Mouse (Mus musculus) liver, adult 2 months (tissue): ENCODE data around the gene Brd1. TPM values are rescaled to one million over a fixed set of nuclear protein-coding genes. Genes with fewer than 3 reads are reported as not detected.
"Not testable (repeated sequence)": the region's sequence is repeated elsewhere in the genome, so short reads cannot be mapped to it uniquely, and the experiment has no call there.

Experiments
- DNase-seq: peaks from one replicate; pipeline ENCODE4 v3.0.0-alpha.2; 2011; ENCODE audit warnings: low read depth, low spot score; ENCODE audit errors: extremely low read depth
- H3K27ac ChIP-seq: fragments of 200-500 bp; replicated peaks from 2 replicates; pipeline ENCODE4 v1.5.1; 2012; ENCODE audit warnings: low read depth, mild to moderate bottlenecking, control low read depth, inconsistent platforms, low read length; ENCODE audit not compliant: insufficient read depth
- H3K27me3 ChIP-seq: fragments of 200-500 bp; 2 replicates; pipeline ENCODE4 v1.6.1; 2012; ENCODE audit warnings: mild to moderate bottlenecking, moderate library complexity, low read length, inconsistent platforms; ENCODE audit not compliant: control insufficient read depth, insufficient read depth
- H3K36me3 ChIP-seq: fragments of 200-500 bp; 2 replicates; pipeline ENCODE4 v1.6.1; 2012; ENCODE audit warnings: low read length, inconsistent platforms; ENCODE audit not compliant: control insufficient read depth, insufficient read depth
- H3K4me1 ChIP-seq: fragments of 200-500 bp; 2 replicates; pipeline ENCODE4 v1.6.1; 2011; ENCODE audit warnings: low read length; ENCODE audit not compliant: control insufficient read depth, insufficient read depth
- H3K4me3 ChIP-seq: fragments of 200-500 bp; 2 replicates; pipeline ENCODE4 v1.5.1; 2011; ENCODE audit warnings: low read depth, mild to moderate bottlenecking, control low read depth, low read length, moderate library complexity; ENCODE audit not compliant: insufficient read depth
- H3K79me2 ChIP-seq: fragments of 200-500 bp; 2 replicates; pipeline ENCODE4 v1.6.1; 2012; ENCODE audit warnings: inconsistent platforms, mild to moderate bottlenecking, low read length, moderate library complexity; ENCODE audit not compliant: control insufficient read depth, insufficient read depth
- H3K9ac ChIP-seq: fragments of 200-500 bp; 2 replicates; pipeline ENCODE4 v1.6.1; 2012; ENCODE audit warnings: low read depth, mild to moderate bottlenecking, control low read depth, inconsistent platforms, low read length
- CTCF ChIP-seq: fragments of 200-500 bp; IDR thresholded peaks from 2 replicates; pipeline ENCODE4 v1.5.1; 2011; ENCODE audit warnings: low read depth, low read length, control low read depth
- POLR2A ChIP-seq: fragments of 200-500 bp; IDR thresholded peaks from 2 replicates; pipeline ENCODE4 v1.6.1; 2011; ENCODE audit warnings: low read length, control low read depth; ENCODE audit not compliant: insufficient read depth; ENCODE audit errors: extremely low read depth
- WGBS: fragments of 180-500 bp; shearing (Covaris S2); methylation state at CpG from one replicate; pipeline ENCODE4 v1.1.7; 2018; 5-methylcytosine and 5-hydroxymethylcytosine counted together
- polyA plus RNA-seq: library from polyadenylated mRNA; depleted of rRNA; stranded (reverse); fragments of >200 nt; gene quantifications from 2 replicates; pipeline ENCODE4 v1.2.3, GENCODE M21; 2012
- total RNA-seq: library from RNA; depleted of rRNA; stranded (reverse); fragments of >200 nt; gene quantifications from 2 replicates; pipeline ENCODE4 v1.2.3, GENCODE M21; 2014

Gene Brd1
- total and polyA plus RNA-seq, 2 experiments: 4.8 to 13.0 TPM

- TF ChIP-seq POLR2A (no peak), CTCF (no peak)
- no peaks in the 10 kb centered on the region for H3K27me3 ChIP-seq
- 92% methylated on average over 15 of the region's 15 CpGs for WGBS
- H3K79me2 ChIP-seq: peaks cover 23% of the 10 kb centered on the region; the same call in 1 of the 2 replicates
- H3K4me1 ChIP-seq: no peaks in the 10 kb centered on the region
- no peak for DNase-seq
- H3K4me3 ChIP-seq: no peak overlapping the region
- no peak overlapping the region for H3K9ac ChIP-seq
- peaks cover 70% of the 10 kb centered on the region for H3K36me3 ChIP-seq
- H3K27ac ChIP-seq: no peak overlapping the region
Observed at GRCm38 (mm10) chr15:88712501-88712900, 21.5 kb downstream of the Brd1 start.

- TF ChIP-seq POLR2A: no peak
- TF ChIP-seq CTCF: no peak
- H3K27ac ChIP-seq: no peak overlapping the region
Observed at GRCm38 (mm10) chr15:88709878-88710277, 24.2 kb downstream of the Brd1 start.

GRCm38 (mm10) chr15:88708657-88709511 is 25.1 kb downstream of the Brd1 start:
- Histone ChIP-seq H3K27me3 (no peaks in the 10 kb centered on the region), H3K4me3 (no peak overlapping the region), H3K36me3 (peaks cover 77% of the 10 kb centered on the region), H3K4me1 (peaks cover 2% of the 10 kb centered on the region; the same call in 1 of the 2 replicates), H3K9ac (no peak overlapping the region), H3K27ac (no peak overlapping the region), H3K79me2 (peaks cover 21% of the 10 kb centered on the region; the same call in 1 of the 2 replicates)
- DNase-seq: no peak
- 79% methylated on average over 13 of the region's 13 CpGs for WGBS
- TF ChIP-seq CTCF (no peak), POLR2A (no peak)

More at GRCm38 (mm10) chr15:88709878-88710277, 24.2 kb downstream of the Brd1 start:
- Histone ChIP-seq H3K4me3 (no peak overlapping the region), H3K9ac (no peak overlapping the region), H3K36me3 (peaks cover 77% of the 10 kb centered on the region), H3K27me3 (no peaks in the 10 kb centered on the region), H3K79me2 (peaks cover 19% of the 10 kb centered on the region; the same call in 1 of the 2 replicates), H3K4me1 (peaks cover 2% of the 10 kb centered on the region; the same call in 1 of the 2 replicates)
- DNase-seq: no peak
- 94% methylated on average over 5 of the region's 5 CpGs for WGBS

GRCm38 (mm10) chr15:88708204-88708603 is 25.8 kb downstream of the Brd1 start:
- Histone ChIP-seq H3K4me1 (peaks cover 2% of the 10 kb centered on the region; the same call in 1 of the 2 replicates), H3K79me2 (peaks cover 27% of the 10 kb centered on the region), H3K9ac (no peak overlapping the region), H3K27ac (no peak overlapping the region), H3K4me3 (no peak overlapping the region), H3K27me3 (no peaks in the 10 kb centered on the region), H3K36me3 (peaks cover 77% of the 10 kb centered on the region)
- WGBS: 98% methylated on average over 5 of the region's 5 CpGs
- DNase-seq: no peak
- TF ChIP-seq CTCF (no peak), POLR2A (no peak)

GRCm38 (mm10) chr15:88706987-88707386 is 27.0 kb downstream of the Brd1 start:
- WGBS: 66% methylated on average over 13 of the region's 13 CpGs
- not testable (repeated sequence) for DNase-seq
- H3K79me2 ChIP-seq: peaks cover 24% of the 10 kb centered on the region

GRCm38 (mm10) chr15:88706320-88706719 is 27.7 kb downstream of the Brd1 start:
- Histone ChIP-seq H3K36me3 (peaks cover 69% of the 10 kb centered on the region), H3K27ac (no peak overlapping the region), H3K27me3 (no peaks in the 10 kb centered on the region), H3K9ac (no peak overlapping the region), H3K79me2 (peaks cover 24% of the 10 kb centered on the region), H3K4me1 (peaks cover 2% of the 10 kb centered on the region; the same call in 1 of the 2 replicates), H3K4me3 (no peak overlapping the region)
- DNase-seq: no peak
- TF ChIP-seq POLR2A (no peak), CTCF (no peak)
- 83% methylated on average over 6 of the region's 6 CpGs for WGBS

More at GRCm38 (mm10) chr15:88706987-88707386, 27.0 kb downstream of the Brd1 start:
- not testable (repeated sequence) for H3K27me3 ChIP-seq, H3K27ac ChIP-seq, H3K4me3 ChIP-seq, H3K4me1 ChIP-seq, H3K9ac ChIP-seq
- H3K36me3 ChIP-seq: peaks cover 73% of the 10 kb centered on the region
